Mouse (Mus musculus) layer of hippocampus, adult 9-10 months (tissue): Measurements from ENCODE around the gene Fndc7.
A peak's percentile ranks its signal among the peaks of the same experiment; 100 is the strongest.
"Not testable (repeated sequence)": the region's sequence is repeated elsewhere in the genome, so short reads cannot be mapped to it uniquely, and the experiment has no call there.

Experiments used
- DNase-seq: peaks from one replicate; pipeline ENCODE4 v3.0.0; 2022; ENCODE audit warnings: low spot score

The Fndc7 gene

DNA sequence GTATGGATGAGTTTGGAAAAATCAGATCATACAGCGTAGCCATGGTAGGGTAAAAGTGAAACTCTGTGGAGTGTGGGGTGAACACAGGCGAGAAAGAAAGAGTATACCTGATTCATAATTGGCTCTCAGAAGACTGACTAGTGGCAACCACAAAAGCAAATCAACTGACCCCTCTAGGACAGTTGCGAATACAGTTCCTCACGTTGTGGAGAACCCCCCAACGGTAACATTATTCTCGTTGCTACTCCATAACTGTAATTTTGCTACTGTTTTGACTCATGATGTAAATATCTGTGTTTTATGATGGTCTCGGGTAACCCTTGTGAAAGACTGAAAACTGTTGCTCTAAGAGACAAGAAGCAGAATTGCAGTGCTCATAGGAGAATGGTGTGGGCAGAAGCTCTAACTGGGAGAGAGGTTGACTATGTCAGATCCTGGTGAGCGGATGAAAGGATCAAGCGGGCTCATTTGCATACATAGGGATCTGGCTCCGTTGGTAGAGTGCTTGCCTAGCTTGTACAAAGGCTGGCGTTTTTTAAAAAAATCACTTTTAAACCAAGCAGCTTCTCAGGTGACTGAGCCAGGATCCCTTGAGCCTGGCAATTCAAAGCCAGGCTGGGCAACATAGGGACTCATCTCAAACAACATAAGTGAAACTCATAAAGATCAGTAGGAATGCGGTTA, 2.7 kb downstream of the Fndc7 start:
- DNase-seq = no peak

GRCm38 (mm10) chr3:108885686-108886530, 3.9 kb downstream of the Fndc7 start:
- no peak for DNase-seq

DNA sequence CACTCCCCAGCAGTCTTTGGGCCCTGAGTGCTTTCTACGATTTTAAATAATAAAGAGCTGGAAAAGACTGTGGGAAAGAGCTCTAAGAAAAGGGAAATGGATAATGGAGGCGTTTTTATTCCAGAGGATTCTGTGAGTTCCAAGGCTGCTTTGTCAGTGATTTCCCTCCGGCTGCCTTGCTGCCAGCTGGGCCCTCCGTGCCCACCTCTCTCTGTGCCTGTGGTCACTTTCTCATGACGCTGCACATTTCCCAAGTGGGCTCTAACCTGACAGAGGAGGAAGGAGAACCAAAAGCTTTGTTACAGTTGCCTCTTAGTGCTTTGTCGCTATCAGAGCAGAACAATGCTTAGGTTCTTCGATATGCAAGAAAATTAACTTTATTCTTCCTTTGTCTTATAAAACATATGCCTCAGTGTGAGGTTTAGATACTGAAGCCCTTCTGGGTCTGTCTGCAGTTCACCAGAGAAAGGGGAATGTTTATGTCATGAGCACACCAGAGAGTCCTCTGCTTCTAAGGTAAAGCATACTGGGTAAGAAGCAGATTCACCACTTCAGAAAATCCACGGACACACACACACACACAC, 5.0 kb downstream of the Fndc7 start:
- DNase-seq = no peak

DNA sequence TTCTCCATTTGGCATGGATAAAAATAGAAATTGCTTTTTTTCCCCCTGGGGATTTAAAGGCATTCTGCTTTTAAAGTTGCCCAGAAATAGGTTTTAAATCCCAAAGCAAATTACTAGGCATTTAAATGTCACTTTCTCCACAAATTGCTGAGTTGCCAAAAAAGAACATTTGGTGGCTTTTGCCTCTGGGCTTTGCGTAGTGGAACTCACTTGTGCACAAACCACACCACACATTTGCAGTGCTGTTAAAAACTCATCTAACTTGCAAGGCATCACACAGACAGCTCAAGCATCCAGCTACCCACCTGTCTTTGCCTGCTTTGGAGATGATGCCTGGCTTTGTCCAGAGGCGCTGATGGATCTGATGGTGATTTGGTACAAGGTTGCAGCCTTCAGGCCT, 6.7 kb downstream of the Fndc7 start:
- DNase-seq = no peak

DNA sequence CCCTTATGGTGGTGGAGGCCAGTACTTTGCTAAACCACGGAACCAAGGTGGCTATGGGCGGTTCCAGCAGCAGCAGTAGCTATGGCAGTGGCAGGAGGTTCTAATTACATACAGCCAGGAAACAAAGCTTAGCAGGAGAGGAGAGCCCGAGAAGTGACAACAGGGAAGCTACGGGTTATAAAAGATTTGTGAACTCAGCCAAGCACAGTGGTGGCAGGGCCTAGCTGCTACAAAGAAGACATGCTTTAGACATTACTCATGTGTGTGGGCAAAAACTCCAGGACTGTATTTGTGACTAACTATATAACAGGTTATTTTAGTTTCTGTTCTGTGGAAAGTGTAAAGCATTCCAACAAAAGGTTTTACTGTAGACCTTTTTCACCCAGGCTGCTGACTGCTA, 7.9 kb downstream of the Fndc7 start:
- not testable (repeated sequence) for DNase-seq

DNA sequence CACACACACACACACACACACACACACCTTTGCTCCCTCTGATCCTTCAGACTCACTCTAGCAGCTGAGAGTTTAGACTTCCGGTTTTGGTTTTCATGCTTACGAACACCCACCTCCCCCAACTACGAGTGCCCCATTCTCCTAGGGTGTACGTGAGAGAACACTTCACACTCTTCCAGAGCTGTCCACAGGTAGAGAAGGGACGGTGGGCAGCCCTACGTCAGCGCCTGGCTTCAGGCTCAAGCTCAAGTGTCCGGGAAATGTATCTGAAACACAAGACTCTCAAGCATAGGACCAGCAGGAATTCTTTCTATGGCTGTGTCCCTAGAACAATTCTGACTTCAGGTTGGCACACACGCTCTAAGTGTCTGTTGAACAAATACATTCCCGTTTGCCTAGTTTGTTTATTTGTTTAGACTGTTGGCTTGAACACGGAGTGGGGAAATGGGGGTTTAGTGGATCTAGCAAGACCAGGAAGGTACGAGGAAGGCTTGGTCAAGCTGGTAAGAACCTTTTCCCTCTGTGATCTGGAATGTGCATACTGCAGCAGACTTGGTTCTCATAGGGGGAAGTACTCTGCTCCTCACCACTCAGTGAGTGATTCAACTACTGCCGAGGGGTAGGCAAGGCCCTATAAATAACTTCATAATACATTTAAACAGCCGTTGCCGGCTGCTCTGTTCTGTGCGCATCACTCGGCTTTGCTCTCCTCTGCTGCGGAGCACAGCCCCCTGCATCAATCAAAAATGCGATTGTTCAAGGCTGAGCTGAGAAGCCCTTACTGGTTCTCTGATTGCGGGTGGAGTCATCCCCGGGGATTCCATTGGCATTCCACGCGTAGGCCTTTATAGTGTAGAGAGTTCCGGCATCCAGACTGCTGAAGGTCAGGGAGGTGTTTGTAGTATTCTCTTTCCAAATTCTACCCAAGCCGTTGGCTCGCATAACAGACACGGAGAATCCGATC, 9.0 kb downstream of the Fndc7 start:
- peak; percentile 42 for DNase-seq

- no peak for DNase-seq
Observed at GRCm38 (mm10) chr3:108879836-108880435, 9.9 kb downstream of the Fndc7 start.

- DNase-seq = no peak
Observed at GRCm38 (mm10) chr3:108879129-108879528, 10.7 kb downstream of the Fndc7 start.

DNA sequence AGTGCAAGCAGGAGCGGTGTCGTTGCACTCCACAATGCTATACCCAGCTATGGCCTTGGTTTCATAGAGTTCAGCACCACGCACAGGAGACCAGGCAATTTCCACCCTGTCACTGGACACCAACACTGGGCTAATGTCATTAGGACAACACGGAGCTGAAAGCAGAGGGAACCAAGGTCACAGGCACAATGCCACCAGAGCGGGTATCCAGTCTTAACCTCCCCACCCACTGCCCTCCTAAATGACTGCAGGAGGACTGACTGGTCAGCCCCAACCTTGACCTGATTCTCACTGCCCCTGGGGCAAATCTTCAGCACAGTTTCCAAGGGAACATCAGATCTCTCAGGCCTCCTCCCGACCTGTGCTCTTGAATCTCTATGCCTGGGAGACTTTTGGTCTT, 19.2 kb downstream of the Fndc7 start:
- DNase-seq = no peak

DNA sequence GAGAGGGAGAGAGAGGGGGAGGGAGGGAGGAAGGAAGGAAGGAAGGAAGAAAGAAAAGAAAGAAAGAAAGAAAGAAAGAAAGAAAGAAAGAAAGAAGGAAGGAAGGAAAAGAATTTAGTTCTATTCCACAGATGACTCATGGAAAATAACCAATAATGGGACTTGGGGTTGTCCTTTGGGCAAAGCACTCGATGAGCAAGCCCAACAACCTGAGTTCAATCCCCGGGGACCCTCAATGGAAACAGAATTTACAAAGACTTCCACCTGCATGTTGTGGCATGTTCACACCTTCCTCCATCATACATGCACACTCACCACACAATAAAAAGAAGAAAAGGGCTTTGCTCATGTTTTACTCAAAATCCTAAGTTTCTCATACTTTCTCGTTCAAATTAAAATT, 22.4 kb downstream of the Fndc7 start:
- no peak for DNase-seq

DNA sequence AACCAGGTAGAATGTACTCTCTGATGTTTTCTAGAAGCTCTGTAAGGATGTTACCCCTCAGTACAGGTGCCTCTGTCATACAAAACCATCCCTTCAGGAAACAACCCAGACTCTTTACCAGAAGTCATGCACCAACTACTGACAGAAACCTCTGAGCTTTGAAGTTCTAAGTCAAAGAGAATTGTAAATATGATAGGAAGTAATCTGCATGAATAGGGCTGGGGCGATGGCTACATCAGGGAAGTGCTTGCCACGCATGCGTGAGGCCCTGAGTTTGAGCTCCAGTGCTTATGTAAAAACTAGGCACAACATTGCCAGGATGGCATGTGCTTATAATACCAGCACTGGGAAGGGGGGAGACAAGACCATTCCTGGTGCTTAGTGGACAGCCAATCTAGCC, 24.1 kb downstream of the Fndc7 start:
- DNase-seq = no peak

DNA sequence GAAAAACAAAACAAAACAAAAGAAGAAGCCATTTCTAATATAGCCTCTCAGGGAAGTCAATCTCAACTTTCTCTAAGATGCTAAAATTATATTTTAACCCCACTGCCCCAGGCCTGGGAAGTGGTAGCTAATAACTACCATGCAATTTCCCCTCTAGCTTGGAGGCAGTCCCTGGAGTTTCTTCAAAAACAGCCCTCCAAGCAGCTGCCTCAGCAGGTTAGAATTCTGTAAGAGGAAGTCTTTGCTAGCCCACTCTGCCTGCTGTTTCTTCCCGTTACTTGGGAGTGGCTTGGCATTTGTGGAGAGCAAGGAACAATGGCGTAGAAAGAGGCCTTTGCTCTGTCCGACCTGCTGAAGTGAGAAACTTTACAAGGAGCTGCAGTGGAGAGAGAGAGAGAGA, 24.7 kb downstream of the Fndc7 start:
- DNase-seq = no peak

DNA sequence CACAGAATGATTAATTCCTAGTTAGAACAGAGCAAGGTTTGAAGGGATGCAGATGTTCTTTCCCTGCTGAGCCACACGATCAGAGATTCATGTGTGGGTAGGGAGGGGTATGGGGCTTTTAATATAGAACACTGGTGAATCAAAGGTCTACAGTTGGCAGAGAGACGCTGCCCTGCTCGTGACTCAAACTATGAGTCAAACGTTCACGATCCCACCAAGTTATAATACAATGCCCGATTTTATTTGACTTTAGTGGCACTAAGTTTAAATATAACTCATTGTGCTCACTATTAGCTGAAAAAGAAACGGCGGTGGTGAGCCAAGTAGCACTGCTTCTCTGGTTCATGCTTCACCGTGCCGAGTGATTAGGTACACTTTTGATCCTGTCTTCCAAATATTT, 26.7 kb downstream of the Fndc7 start:
- DNase-seq = no peak

DNA sequence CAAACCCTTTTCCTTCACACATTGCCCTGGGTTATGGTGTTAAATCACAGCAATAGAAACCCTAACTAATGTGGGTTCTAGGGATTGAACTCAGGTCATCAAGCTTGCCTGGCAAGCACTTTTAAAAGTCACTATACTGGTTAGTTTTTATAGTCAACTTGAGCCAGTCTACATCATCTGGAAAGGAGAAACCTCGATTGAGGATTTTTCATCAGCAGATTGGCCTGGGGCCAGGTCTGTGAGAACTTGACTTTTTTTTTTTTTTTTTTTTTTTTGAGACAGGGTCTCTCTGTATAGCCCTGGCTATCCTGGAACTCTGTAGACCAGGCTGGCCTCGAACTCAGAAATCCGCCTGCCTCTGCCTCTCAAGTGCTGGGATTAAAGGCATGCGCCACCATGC, 27.5 kb downstream of the Fndc7 start:
- not testable (repeated sequence) for DNase-seq

GRCm38 (mm10) chr3:108860786-108861185, 29.0 kb downstream of the Fndc7 start:
- DNase-seq = no peak

DNA sequence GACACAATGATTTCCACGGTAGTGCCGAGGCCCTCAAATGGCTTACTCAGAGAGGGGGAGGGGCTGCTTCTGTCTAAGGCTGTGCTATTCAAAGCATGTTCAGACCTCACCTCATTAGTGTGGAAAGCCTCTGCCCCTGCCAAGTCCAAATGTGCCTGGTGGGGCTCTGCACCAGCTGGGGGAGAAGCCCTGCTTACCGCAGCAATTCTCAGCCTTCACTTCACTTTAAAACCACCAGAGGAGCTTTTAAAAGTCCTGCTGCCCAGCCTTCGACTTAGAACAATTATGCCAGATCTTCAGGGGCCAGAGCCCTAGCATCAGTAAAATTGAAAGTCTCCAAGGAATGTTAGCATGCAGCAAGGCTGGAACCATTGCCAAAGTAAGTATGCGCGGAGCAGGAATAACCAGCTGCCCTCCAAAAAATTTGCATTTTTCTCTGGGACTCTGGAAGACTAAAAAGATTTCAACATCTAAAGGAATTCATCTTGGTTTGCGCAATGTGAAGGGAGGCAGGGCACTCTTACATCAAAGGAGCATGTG, 31.5 kb downstream of the Fndc7 start:
- DNase-seq = no peak

DNA sequence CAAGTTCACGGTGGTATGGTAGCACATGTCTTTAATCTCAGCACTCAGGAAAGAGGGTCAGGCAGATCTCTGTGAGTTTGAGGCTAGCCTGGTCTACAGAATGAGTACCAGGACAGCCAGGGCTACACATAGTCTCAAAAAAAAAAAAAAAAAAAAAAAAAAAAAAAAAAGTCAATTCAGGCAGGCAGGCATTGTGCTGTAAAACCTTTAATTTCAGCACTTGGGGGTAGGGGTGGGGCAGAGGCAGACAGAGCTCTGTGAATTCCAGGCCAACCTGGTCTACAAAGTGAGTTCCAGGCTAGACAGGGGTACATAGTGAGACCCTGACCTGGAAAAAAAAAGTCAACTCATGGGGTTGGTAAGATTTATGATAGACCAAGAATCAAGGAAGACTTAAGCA, 32.1 kb downstream of the Fndc7 start:
- no peak for DNase-seq

GRCm38 (mm10) chr3:108857124-108857470, 32.7 kb downstream of the Fndc7 start:
- no peak for DNase-seq

DNA sequence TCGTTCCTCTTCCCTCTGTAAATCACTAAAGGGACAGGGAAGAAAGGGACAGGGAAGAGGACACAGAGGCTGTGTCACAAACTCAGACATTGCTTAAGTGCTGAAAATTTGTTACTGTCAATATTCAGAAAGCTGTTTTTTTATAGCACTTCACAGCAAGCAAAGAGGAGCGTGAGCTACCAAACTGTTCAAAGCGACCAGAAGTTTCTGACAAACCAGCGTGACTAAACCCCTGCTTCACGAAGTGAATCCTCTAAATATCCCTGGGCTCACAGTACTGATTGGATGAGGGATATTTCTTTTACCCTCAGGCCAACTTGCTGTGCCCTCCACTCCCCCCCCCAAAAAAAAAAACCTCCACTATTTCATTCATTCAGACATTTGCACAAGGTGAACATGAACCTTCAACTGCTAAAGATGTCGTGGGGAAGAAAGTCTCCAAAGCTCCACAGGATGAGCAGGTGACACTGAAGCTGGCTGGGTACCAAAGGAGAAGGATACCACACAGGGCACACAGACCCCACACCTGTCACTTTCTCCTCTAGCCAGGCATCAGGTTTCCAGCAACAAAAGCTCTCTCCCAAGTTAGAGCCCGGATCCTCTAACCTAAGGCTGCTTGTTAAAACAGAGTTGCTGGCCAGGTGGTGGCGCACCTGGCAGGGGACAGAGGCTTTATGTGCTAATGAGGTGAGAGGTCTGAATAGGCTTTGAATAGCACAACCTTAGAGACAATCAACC, 33.3 kb downstream of the Fndc7 start:
- no peak for DNase-seq

DNA sequence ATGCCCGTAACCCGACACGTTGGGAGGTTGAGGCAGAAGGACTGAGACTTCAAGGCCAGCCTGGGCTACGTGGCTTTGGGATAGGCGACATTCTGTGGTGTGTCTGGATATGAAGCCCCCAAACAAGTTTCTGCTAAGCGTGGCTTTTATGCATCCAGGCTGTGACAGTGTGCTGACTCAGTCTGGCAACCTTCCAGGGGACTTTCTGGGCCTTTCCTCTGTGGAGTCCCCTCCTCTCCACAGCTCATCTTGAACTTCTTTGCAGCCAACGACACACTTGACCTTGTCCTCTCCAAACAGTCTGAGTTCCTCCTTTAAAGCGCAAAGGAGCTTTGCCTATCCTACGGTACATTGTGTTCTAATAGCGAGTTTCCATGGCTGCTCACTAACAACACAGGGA, 33.9 kb downstream of the Fndc7 start:
- no peak for DNase-seq

DNA sequence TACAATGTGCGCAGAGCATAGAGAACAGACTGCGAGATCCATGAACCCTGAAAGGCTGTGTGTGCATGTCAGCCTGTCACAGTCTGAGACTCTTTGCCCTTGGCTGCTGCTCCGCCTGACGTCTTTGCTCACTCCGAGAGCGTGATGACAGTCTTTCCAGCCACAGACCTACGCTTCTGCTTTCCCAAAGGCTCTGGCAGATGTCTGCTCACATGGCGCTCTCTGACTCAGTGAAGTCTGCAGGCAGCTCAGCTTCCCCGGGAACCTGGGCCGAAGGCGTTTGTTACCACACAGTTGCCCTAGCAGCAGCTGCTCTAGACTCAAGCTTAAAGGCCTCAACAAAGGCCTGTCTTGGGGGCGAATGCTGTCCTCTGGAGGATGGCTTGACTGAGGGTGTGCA, 34.4 kb downstream of the Fndc7 start:
- DNase-seq = peak; percentile 85
